Mouse (Mus musculus) stomach, postnatal 0 days (tissue): Measurements from ENCODE around the gene Bbof1. TPM values are rescaled to one million over a fixed set of nuclear protein-coding genes. Genes with fewer than 3 reads are reported as not detected.

Experiments used
- ATAC-seq: fragments of 200-750 bp; cut with Nextera tagmentation; 2 replicates; pipeline ENCODE4 v1.8.0; 2017; ENCODE audit not compliant: low FRiP score, low TSS enrichment
- DNase-seq: peaks from one replicate; pipeline ENCODE4 v3.0.0-alpha.2; 2016; ENCODE audit warnings: low spot score
- H3K27ac ChIP-seq: fragments of 300-500 bp; sonication (generic); replicated peaks from 2 replicates; pipeline ENCODE4 v1.5.1; 2014; ENCODE audit warnings: mild to moderate bottlenecking, control low read depth
- H3K27me3 ChIP-seq: fragments of 300-500 bp; sonication (generic); 2 replicates; pipeline ENCODE4 v1.6.1; 2014; ENCODE audit warnings: low read length; ENCODE audit not compliant: control insufficient read depth, insufficient read depth
- H3K36me3 ChIP-seq: fragments of 300-500 bp; sonication (generic); 2 replicates; pipeline ENCODE4 v1.6.1; 2014; ENCODE audit warnings: low read length, mixed read lengths; ENCODE audit not compliant: control insufficient read depth, insufficient read depth
- H3K4me1 ChIP-seq: fragments of 300-500 bp; sonication (generic); replicated peaks from 2 replicates; pipeline ENCODE4 v1.6.1; 2014; ENCODE audit warnings: antibody characterized with exemption; ENCODE audit not compliant: control insufficient read depth, insufficient read depth
- H3K4me2 ChIP-seq: fragments of 300-500 bp; sonication (generic); replicated peaks from 2 replicates; pipeline ENCODE4 v1.6.1; 2014; ENCODE audit warnings: low read depth, mild to moderate bottlenecking, control low read depth, moderate library complexity
- H3K4me3 ChIP-seq: fragments of 300-500 bp; sonication (generic); 2 replicates; pipeline ENCODE4 v1.5.1; 2014; ENCODE audit warnings: low read depth, low read length, control low read depth
- H3K9ac ChIP-seq: fragments of 300-500 bp; sonication (generic); 2 replicates; pipeline ENCODE4 v1.6.1; 2014; ENCODE audit warnings: mild to moderate bottlenecking, low read length, control low read depth, mixed read lengths
- H3K9me3 ChIP-seq: fragments of 300-500 bp; sonication (generic); 2 replicates; pipeline ENCODE4 v1.6.1; 2016; ENCODE audit warnings: low read length; ENCODE audit not compliant: control insufficient read depth
- CTCF ChIP-seq: IDR thresholded peaks from 2 replicates; pipeline ENCODE4 v1.5.1; 2016; ENCODE audit warnings: antibody characterized with exemption, low read depth, mild to moderate bottlenecking, moderate library complexity
- EP300 ChIP-seq: optimal IDR thresholded peaks from 2 replicates; pipeline ENCODE3; 2016; ENCODE audit warnings: antibody characterized with exemption
- WGBS: fragments of 180-500 bp; shearing (Covaris S2); extraction: QIAGEN DNeasy Blood & Tissue Kit; methylation state at CpG from one replicate; pipeline ENCODE4 v1.1.7; 2014; 5-methylcytosine and 5-hydroxymethylcytosine counted together
- polyA plus RNA-seq: library from polyadenylated mRNA; unstranded; fragments of >200 nt; fragmentation: Nextera tagmentation; extraction: Ambion mirVana; gene quantifications from 2 replicates; pipeline ENCODE4 v1.2.1, GENCODE M21; 2015

Bbof1 gene
- polyA plus RNA-seq: 0.68 and 0.74 TPM in 2 replicates

- peak within 1 kb of the TSS; percentile 89 for H3K9ac ChIP-seq
- peak; percentile 95 for ATAC-seq
Measured at GRCm38 (mm10) chr12:84408819-84409507, at the start of gene Bbof1, which contains the start of gene Entpd5. Gene Bbof1, plus strand, starts transcription at chr12:84409071. Gene Entpd5, minus strand, starts transcription at chr12:84409029.

GRCm38 (mm10) chr12:84361555-84362489, 47.0 kb upstream of the Bbof1 start, which contains the start of the genes Coq6 and Fam161b:
Gene Coq6, plus strand, starts transcription at chr12:84361657.
Gene Fam161b, minus strand, starts transcription at chr12:84361833.
- Histone ChIP-seq H3K9me3 (no peaks in the 10 kb centered on the region), H3K9ac (peak within 1 kb of the TSS; percentile 86), H3K4me1 (no peaks in the 10 kb centered on the region), H3K36me3 (no peaks in the 10 kb centered on the region), H3K4me3 (peak within 1 kb of the TSS; percentile 92), H3K27me3 (no peaks in the 10 kb centered on the region), H3K4me2 (peak within 1 kb of the TSS; percentile 90), H3K27ac (0 out of 2 replicates have a peak within 1 kb of the TSS, but pooled peaks have one; percentile 40)
- under 1% methylated on average over 51 of the region's 51 CpGs for WGBS
- ATAC-seq (peak; percentile 99), DNase-seq (peak; percentile 94)
- TF ChIP-seq EP300 (no peak), CTCF (no peak)

More at GRCm38 (mm10) chr12:84408819-84409507, at the start of gene Bbof1, which contains the start of gene Entpd5:
- Histone ChIP-seq H3K9me3 (no peaks in the 10 kb centered on the region), H3K36me3 (no peaks in the 10 kb centered on the region), H3K27me3 (no peaks in the 10 kb centered on the region), H3K27ac (peak within 1 kb of the TSS; percentile 94), H3K4me3 (peak within 1 kb of the TSS; percentile 77), H3K4me1 (0 out of 2 replicates have a peak, but pooled peaks cover 2% of the 10 kb centered on the region), H3K4me2 (peak within 1 kb of the TSS; percentile 96)
- DNase-seq: peak; percentile 92
- 2% methylated on average over 55 of the region's 63 CpGs for WGBS
- TF ChIP-seq CTCF: no peak
- no peak for TF ChIP-seq EP300

GRCm38 (mm10) chr12:84362872-84363271, 46.0 kb upstream of the Bbof1 start:
- WGBS: 32% methylated on average over 2 of the region's 2 CpGs
- H3K9ac ChIP-seq: no peak overlapping the region
- H3K9me3 ChIP-seq: no peaks in the 10 kb centered on the region
- no peaks in the 10 kb centered on the region for H3K4me1 ChIP-seq
- TF ChIP-seq EP300 (no peak), CTCF (no peak)
- H3K27ac ChIP-seq: no peak overlapping the region
- peak overlapping the region; percentile 90 for H3K4me2 ChIP-seq
- H3K36me3 ChIP-seq: no peaks in the 10 kb centered on the region
- H3K4me3 ChIP-seq: peak overlapping the region; percentile 92
- ATAC-seq: no peak
- no peaks in the 10 kb centered on the region for H3K27me3 ChIP-seq
- no peak for DNase-seq

- 0 out of 2 replicates have a peak, but pooled peaks cover 2% of the 10 kb centered on the region for H3K36me3 ChIP-seq
- H3K4me1 ChIP-seq: no peaks in the 10 kb centered on the region
- no peak overlapping the region for H3K27ac ChIP-seq
- H3K4me3 ChIP-seq: no peak overlapping the region
- DNase-seq (no peak), ATAC-seq (no peak)
- H3K4me2 ChIP-seq: no peak overlapping the region
- TF ChIP-seq CTCF: no peak
- TF ChIP-seq EP300: no peak
- 79% methylated on average over 9 of the region's 9 CpGs for WGBS
- H3K9me3 ChIP-seq: no peaks in the 10 kb centered on the region
- no peak overlapping the region for H3K9ac ChIP-seq
- H3K27me3 ChIP-seq: no peaks in the 10 kb centered on the region
Measured at GRCm38 (mm10) chr12:84364291-84364690, 44.6 kb upstream of the Bbof1 start.

GRCm38 (mm10) chr12:84365137-84365536, 43.7 kb upstream of the Bbof1 start:
- no peak overlapping the region for H3K4me2 ChIP-seq
- no peak for ATAC-seq
- 93% methylated on average over 6 of the region's 6 CpGs for WGBS

More at GRCm38 (mm10) chr12:84365137-84365536, 43.7 kb upstream of the Bbof1 start:
- no peaks in the 10 kb centered on the region for H3K9me3 ChIP-seq
- no peak overlapping the region for H3K27ac ChIP-seq
- H3K9ac ChIP-seq: no peak overlapping the region
- TF ChIP-seq CTCF (no peak), EP300 (no peak)
- H3K27me3 ChIP-seq: no peaks in the 10 kb centered on the region
- no peak overlapping the region for H3K4me3 ChIP-seq
- peaks cover 4% of the 10 kb centered on the region; the same call in 1 of the 2 replicates for H3K36me3 ChIP-seq
- H3K4me1 ChIP-seq: no peaks in the 10 kb centered on the region
- DNase-seq: no peak
